ENCODE assay signal across 21 mouse cellular contexts in genomic region chr2:21054325-21055082, GRCm38 (mm10).
DNase-seq lines count a peak whose midpoint lies in the region; ATAC-seq and TF ChIP-seq lines count a peak whose summit lies in the region.
"Had no signal": no experiment of that assay in that cellular context is flagged by ENCODE, and none has a peak within 500 bp of the region (broad histone marks: within the 10 kb centered on the region; RNA-seq: fewer than 3 reads in every experiment).

No protein-coding gene starts in this region.

- DNase-seq in forebrain, embryonic 11.5 days (ENCODE audit: low spot score) = peak; percentile 37
- peak; percentile 3 for DNase-seq in kidney, postnatal 0 days (ENCODE audit: low spot score)
- DNase-seq in kidney, adult 2 months = no peak
- DNase-seq in right cerebral cortex, adult 2 months (ENCODE audit: low spot score in 2 of 2) = peak; percentile 46 to 51
- no peak for DNase-seq in right cerebral cortex, postnatal 4 days
- no peak for DNase-seq in ovary, postnatal 14 days (ENCODE audit: low spot score)
- DNase-seq: adrenal gland, postnatal 25 days; cerebellum, adult 8-10 months; kidney, adult 11 months; kidney, postnatal 25 days; thymus, adult 18-20 months had no signal

- TF ChIP-seq POLR2A in kidney, adult 2 months (IDR thresholded peaks at IDR 0.05; ENCODE audit: low read depth, low read length) = no peak
- TF ChIP-seq POLR2A in olfactory bulb, adult 2 months (IDR thresholded peaks at IDR 0.05; ENCODE audit: insufficient read depth, low read depth, low read length) = no peak

- ATAC-seq in forebrain, embryonic 11.5 days (replicated peaks; ENCODE audit: low FRiP score) = no peak
- no peak for ATAC-seq in forebrain, embryonic 13.5 days
- ATAC-seq in kidney, postnatal 0 days (replicated peaks; ENCODE audit: low FRiP score, low read depth) = no peak
- ATAC-seq: midbrain, embryonic 16.5 days had no signal

- H3K4me3 ChIP-seq in forebrain, embryonic 11.5 days (ENCODE audit: low read depth, low read length) = no peak overlapping the region
- no peak overlapping the region for H3K4me3 ChIP-seq in forebrain, embryonic 13.5 days
- H3K4me3 ChIP-seq in kidney, postnatal 0 days (replicated peaks; ENCODE audit: low read depth, low read length) = no peak overlapping the region
- H3K4me3 ChIP-seq in kidney, adult 2 months (ENCODE audit: insufficient read depth, low read depth, low read length) = no peak overlapping the region
- H3K4me3 ChIP-seq in olfactory bulb, adult 2 months (ENCODE audit: insufficient read depth, low read depth, low read length) = no peak overlapping the region
- H3K4me3 ChIP-seq: embryonic facial prominence, embryonic 13.5 days; forebrain, embryonic 10.5 days; heart, embryonic 13.5 days; hindbrain, embryonic 10.5 days; limb, embryonic 10.5 days; lung, embryonic 15.5 days had no signal

- H3K9ac ChIP-seq in forebrain, embryonic 11.5 days (ENCODE audit: low read length) = no peak overlapping the region
- no peak overlapping the region for H3K9ac ChIP-seq in forebrain, embryonic 13.5 days
- H3K9ac ChIP-seq in kidney, postnatal 0 days (ENCODE audit: low read depth, low read length) = no peak overlapping the region
- H3K9ac ChIP-seq: embryonic facial prominence, embryonic 13.5 days; heart, embryonic 13.5 days; lung, embryonic 15.5 days had no signal

- 75% methylated on average over 6 of the region's 6 CpGs for WGBS in forebrain, embryonic 11.5 days
- 73% methylated on average over 6 of the region's 6 CpGs for WGBS in forebrain, embryonic 13.5 days
- WGBS in kidney, postnatal 0 days = 58% methylated on average over 6 of the region's 6 CpGs
- WGBS in kidney, adult 2 months = 74% methylated on average over 6 of the region's 6 CpGs
- 35% methylated on average over 6 of the region's 6 CpGs for WGBS in olfactory bulb, adult 2 months

- H3K4me2 ChIP-seq in forebrain, embryonic 11.5 days (ENCODE audit: low read depth, low read length, severe bottlenecking) = no peak overlapping the region
- H3K4me2 ChIP-seq in forebrain, embryonic 13.5 days = no peak overlapping the region
- no peak overlapping the region for H3K4me2 ChIP-seq in kidney, postnatal 0 days (ENCODE audit: low read length)
- H3K4me2 ChIP-seq: embryonic facial prominence, embryonic 13.5 days; heart, embryonic 13.5 days; liver, embryonic 11.5 days; lung, embryonic 15.5 days had no signal

- H3K27me3 ChIP-seq in forebrain, embryonic 11.5 days (ENCODE audit: control insufficient read depth, insufficient read depth, low read length) = no peaks in the 10 kb centered on the region
- no peaks in the 10 kb centered on the region for H3K27me3 ChIP-seq in forebrain, embryonic 13.5 days
- H3K27me3 ChIP-seq in kidney, postnatal 0 days (ENCODE audit: insufficient read depth, low read length) = no peaks in the 10 kb centered on the region
- H3K27me3 ChIP-seq in kidney, adult 2 months (replicated peaks; ENCODE audit: control insufficient read depth, insufficient read depth, low read length) = no peaks in the 10 kb centered on the region
- H3K27me3 ChIP-seq: embryonic facial prominence, embryonic 13.5 days; heart, embryonic 13.5 days; lung, embryonic 15.5 days had no signal

- H3K9me3 ChIP-seq in forebrain, embryonic 11.5 days (ENCODE audit: control insufficient read depth, low read length) = no peaks in the 10 kb centered on the region
- no peaks in the 10 kb centered on the region for H3K9me3 ChIP-seq in forebrain, embryonic 13.5 days (replicated peaks)
- H3K9me3 ChIP-seq in kidney, postnatal 0 days (replicated peaks; ENCODE audit: low read length) = no peaks in the 10 kb centered on the region
- H3K9me3 ChIP-seq: embryonic facial prominence, embryonic 13.5 days; forebrain, embryonic 10.5 days; heart, embryonic 13.5 days; hindbrain, embryonic 10.5 days; limb, embryonic 10.5 days; lung, embryonic 15.5 days had no signal

- no peak for TF ChIP-seq CTCF in kidney, postnatal 0 days (IDR thresholded peaks at IDR 0.05; ENCODE audit: low read depth)
- no peak for TF ChIP-seq CTCF in kidney, adult 2 months (conservative IDR thresholded peaks at IDR 0.05; ENCODE audit: insufficient read depth, insufficient read length, low read depth, low read length)
- TF ChIP-seq CTCF in olfactory bulb, adult 2 months (IDR thresholded peaks at IDR 0.05; ENCODE audit: insufficient read depth, low read depth, low read length) = no peak

- no peak overlapping the region for H3K27ac ChIP-seq in forebrain, embryonic 11.5 days (ENCODE audit: low read depth, low read length)
- no peak overlapping the region for H3K27ac ChIP-seq in forebrain, embryonic 13.5 days
- H3K27ac ChIP-seq in kidney, postnatal 0 days = no peak overlapping the region
- H3K27ac ChIP-seq in kidney, adult 2 months (ENCODE audit: insufficient read depth, low read depth, low read length) = no peak overlapping the region
- H3K27ac ChIP-seq in olfactory bulb, adult 2 months (ENCODE audit: insufficient read depth, low read depth, low read length) = peak overlapping the region; percentile 41; the same call in 1 of the 2 replicates
- H3K27ac ChIP-seq: embryonic facial prominence, embryonic 13.5 days; forebrain, embryonic 10.5 days; heart, embryonic 13.5 days; hindbrain, embryonic 10.5 days; limb, embryonic 10.5 days had no signal

- H3K36me3 ChIP-seq in forebrain, embryonic 11.5 days (ENCODE audit: control insufficient read depth, insufficient read depth, low read length) = no peaks in the 10 kb centered on the region
- H3K36me3 ChIP-seq in forebrain, embryonic 13.5 days (ENCODE audit: poor library complexity, severe bottlenecking) = no peaks in the 10 kb centered on the region
- H3K36me3 ChIP-seq in kidney, postnatal 0 days (ENCODE audit: insufficient read depth, low read length) = no peaks in the 10 kb centered on the region
- no peaks in the 10 kb centered on the region for H3K36me3 ChIP-seq in kidney, adult 2 months (ENCODE audit: control insufficient read depth, insufficient read depth, low read length)
- H3K36me3 ChIP-seq: embryonic facial prominence, embryonic 13.5 days; forebrain, embryonic 10.5 days; heart, embryonic 13.5 days; hindbrain, embryonic 10.5 days; limb, embryonic 10.5 days; lung, embryonic 15.5 days had no signal

- peaks cover 2% of the 10 kb centered on the region; the same call in 1 of the 2 replicates for H3K4me1 ChIP-seq in forebrain, embryonic 11.5 days (replicated peaks; ENCODE audit: control insufficient read depth, insufficient read depth, low read length)
- peaks cover 23% of the 10 kb centered on the region for H3K4me1 ChIP-seq in forebrain, embryonic 13.5 days
- no peaks in the 10 kb centered on the region for H3K4me1 ChIP-seq in kidney, postnatal 0 days (replicated peaks; ENCODE audit: insufficient read depth, low read length)
- H3K4me1 ChIP-seq in kidney, adult 2 months (ENCODE audit: control insufficient read depth, insufficient read depth, low read length) = no peaks in the 10 kb centered on the region
- no peaks in the 10 kb centered on the region; the same call in 1 of the 2 replicates for H3K4me1 ChIP-seq in olfactory bulb, adult 2 months (ENCODE audit: control insufficient read depth, insufficient read depth, low read length)
- H3K4me1 ChIP-seq: embryonic facial prominence, embryonic 13.5 days; heart, embryonic 13.5 days had no signal

Comparison
In these comparisons a context has a peak if more than half of its experiments do, and no peak if none do; other contexts are left out.
1. DNase-seq: peak in forebrain, embryonic 11.5 days (single experiment), kidney, postnatal 0 days (single experiment) and right cerebral cortex, adult 2 months (2 of 2); none in kidney, adult 2 months (single experiment), right cerebral cortex, postnatal 4 days (single experiment) and ovary, postnatal 14 days (single experiment).